Comparison of ENCODE assay signal across 8 mouse cellular contexts in the genomic region with DNA sequence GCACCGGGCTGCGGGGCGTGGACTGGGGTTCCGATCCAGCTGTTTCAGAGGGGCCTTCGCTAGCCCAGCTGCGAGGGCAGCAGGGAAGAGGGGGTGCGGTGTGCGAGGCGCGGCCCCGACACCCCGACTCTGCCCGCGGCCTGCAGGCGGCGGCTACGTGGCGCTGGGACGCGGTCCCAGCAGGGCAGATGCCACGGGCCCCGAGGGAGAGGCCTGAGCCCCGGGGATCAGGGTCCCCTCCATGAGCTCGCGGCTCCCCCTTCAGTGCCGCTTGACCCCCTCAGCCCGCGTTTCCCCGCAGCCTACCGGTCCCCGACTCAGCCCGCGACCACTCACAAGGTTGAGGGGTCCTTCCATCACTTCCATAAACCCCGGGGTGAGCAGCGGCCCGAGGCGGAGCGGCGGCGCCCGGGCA. TPM values are rescaled to one million over a fixed set of nuclear protein-coding genes. Genes with fewer than 3 reads are reported as not detected.
A peak's percentile ranks its signal among the peaks of the same experiment; 100 is the strongest.
DNase-seq lines count a peak whose midpoint lies in the region; ATAC-seq and TF ChIP-seq lines count a peak whose summit lies in the region.

No protein-coding gene starts in this region.

- TF ChIP-seq CTCF in testis, adult 2 months (IDR thresholded peaks at IDR 0.05; ENCODE audit: control insufficient read depth, insufficient read depth, insufficient replicate concordance, low read depth, low read length) = no peak
- no peak; the same call in 1 of the 2 replicates for TF ChIP-seq CTCF in kidney, postnatal 0 days (IDR thresholded peaks at IDR 0.05; ENCODE audit: low read depth)

- peaks cover 7% of the 10 kb centered on the region for H3K4me1 ChIP-seq in testis, adult 2 months (ENCODE audit: control insufficient read depth, insufficient read depth, low read length)
- peaks cover 27% of the 10 kb centered on the region for H3K4me1 ChIP-seq in forebrain, embryonic 13.5 days
- peaks cover 20% of the 10 kb centered on the region for H3K4me1 ChIP-seq in kidney, postnatal 0 days (replicated peaks; ENCODE audit: insufficient read depth, low read length)
- peaks cover 20% of the 10 kb centered on the region for H3K4me1 ChIP-seq in midbrain, embryonic 12.5 days

- no peak for TF ChIP-seq POLR2A in testis, adult 2 months (IDR thresholded peaks at IDR 0.05; ENCODE audit: control insufficient read depth, low read depth, low read length)

- no peak; the same call in 1 of the 2 replicates for ATAC-seq in forebrain, embryonic 13.5 days
- ATAC-seq in kidney, postnatal 0 days (replicated peaks; ENCODE audit: low FRiP score, low read depth) = peak; percentile 47; the same call in 1 of the 2 replicates
- ATAC-seq in midbrain, embryonic 12.5 days (ENCODE audit: low FRiP score, low read depth) = peak; percentile 80

- peak overlapping the region; percentile 72 for H3K4me2 ChIP-seq in forebrain, embryonic 13.5 days
- peak overlapping the region; percentile 88 for H3K4me2 ChIP-seq in kidney, postnatal 0 days (ENCODE audit: low read length)
- peak overlapping the region; percentile 90 for H3K4me2 ChIP-seq in midbrain, embryonic 12.5 days (replicated peaks)

- no peaks in the 10 kb centered on the region for H3K27me3 ChIP-seq in testis, adult 2 months (ENCODE audit: control insufficient read depth, insufficient read depth, low read length)
- no peaks in the 10 kb centered on the region for H3K27me3 ChIP-seq in forebrain, embryonic 13.5 days
- no peaks in the 10 kb centered on the region for H3K27me3 ChIP-seq in kidney, postnatal 0 days (ENCODE audit: insufficient read depth, low read length)
- no peaks in the 10 kb centered on the region for H3K27me3 ChIP-seq in midbrain, embryonic 12.5 days

- 0% methylated on average over 37 of the region's 41 CpGs for WGBS in forebrain, embryonic 13.5 days
- WGBS in kidney, postnatal 0 days = under 1% methylated on average over 28 of the region's 41 CpGs
- under 1% methylated on average over 38 of the region's 41 CpGs for WGBS in midbrain, embryonic 12.5 days

- H3K36me3 ChIP-seq in testis, adult 2 months (ENCODE audit: control insufficient read depth, insufficient read depth, low read length) = no peaks in the 10 kb centered on the region
- no peaks in the 10 kb centered on the region for H3K36me3 ChIP-seq in forebrain, embryonic 13.5 days (ENCODE audit: poor library complexity, severe bottlenecking)
- H3K36me3 ChIP-seq in kidney, postnatal 0 days (ENCODE audit: insufficient read depth, low read length) = no peaks in the 10 kb centered on the region
- H3K36me3 ChIP-seq in midbrain, embryonic 12.5 days = no peaks in the 10 kb centered on the region

- no peaks in the 10 kb centered on the region for H3K9me3 ChIP-seq in forebrain, embryonic 13.5 days (replicated peaks)
- H3K9me3 ChIP-seq in kidney, postnatal 0 days (replicated peaks; ENCODE audit: low read length) = no peaks in the 10 kb centered on the region
- H3K9me3 ChIP-seq in midbrain, embryonic 12.5 days = no peaks in the 10 kb centered on the region

- H3K27ac ChIP-seq in testis, adult 2 months (ENCODE audit: control insufficient read depth, insufficient read depth, low read depth, low read length) = peak overlapping the region; percentile 73
- H3K27ac ChIP-seq in forebrain, embryonic 13.5 days = peak overlapping the region; percentile 51; the same call in 1 of the 2 replicates
- peak overlapping the region; percentile 89 for H3K27ac ChIP-seq in kidney, postnatal 0 days
- peak overlapping the region; percentile 61 for H3K27ac ChIP-seq in midbrain, embryonic 12.5 days (replicated peaks)

- peak overlapping the region; percentile 95 for H3K9ac ChIP-seq in forebrain, embryonic 13.5 days
- H3K9ac ChIP-seq in kidney, postnatal 0 days (ENCODE audit: low read depth, low read length) = peak overlapping the region; percentile 88
- H3K9ac ChIP-seq in midbrain, embryonic 12.5 days (replicated peaks) = peak overlapping the region; percentile 94

- peak overlapping the region; percentile 92 for H3K4me3 ChIP-seq in testis, adult 2 months (ENCODE audit: control insufficient read depth, low read depth, low read length)
- H3K4me3 ChIP-seq in forebrain, embryonic 13.5 days = peak overlapping the region; percentile 91
- H3K4me3 ChIP-seq in kidney, postnatal 0 days (replicated peaks; ENCODE audit: low read depth, low read length) = peak overlapping the region; percentile 98
- H3K4me3 ChIP-seq in midbrain, embryonic 12.5 days = peak overlapping the region; percentile 90

- DNase-seq in cerebellum, adult 8-10 months = peak; percentile 43
- DNase-seq in cerebellum, adult 9-11 months = no peak
- no peak for DNase-seq in testis, postnatal 14 days (ENCODE audit: low spot score)
- DNase-seq in kidney, postnatal 0 days (ENCODE audit: low spot score) = no peak
- DNase-seq in yolk sac, embryonic 10.5 days (ENCODE audit: low spot score) = peak; percentile 21

RNA-seq across cellular contexts. Expression of gene Nrbf2, which starts 0.3 kb away (rescaled TPM):
- 3.0 and 4.4 TPM in 2 replicates for polyA plus RNA-seq in testis, adult 2 months (2012; rRNA removed)
- 39.8 and 41.0 TPM in 2 replicates for polyA plus RNA-seq in forebrain, embryonic 13.5 days (2015; fragmentation: Nextera tagmentation; extraction: Ambion mirVana)
- 38.1 and 39.4 TPM in 2 replicates for polyA plus RNA-seq in kidney, postnatal 0 days (2015; fragmentation: Nextera tagmentation; extraction: Ambion mirVana)
- polyA plus RNA-seq in midbrain, embryonic 12.5 days (2016; fragmentation: Nextera tagmentation; extraction: Ambion mirVana) = 43.5 and 43.8 TPM in 2 replicates

Comparison
In these comparisons a context has a peak if more than half of its experiments do, and no peak if none do; other contexts are left out.
1. DNase-seq: peak in cerebellum, adult 8-10 months (single experiment) and yolk sac, embryonic 10.5 days (single experiment); none in cerebellum, adult 9-11 months (single experiment), testis, postnatal 14 days (single experiment) and kidney, postnatal 0 days (single experiment).
2. Peak in every context shown above with its lines, with median percentiles within 50 percentile points of each other: H3K27ac ChIP-seq, H3K4me3 ChIP-seq, H3K4me2 ChIP-seq and H3K9ac ChIP-seq.